Mouse (Mus musculus) macrophage (primary cell): Measurements from ENCODE around the gene Arhgef26. TPM values are rescaled to one million over a fixed set of nuclear protein-coding genes. Genes with fewer than 3 reads are reported as not detected.

ENCODE experiments used
- polyA plus RNA-seq: library from polyadenylated mRNA; stranded (reverse); fragments of 250-400 nt; gene quantifications from 3 replicates; pipeline ENCODE4 v1.2.4, GENCODE M21; 2018; ENCODE audit warnings: inconsistent platforms

The Arhgef26 gene
- polyA plus RNA-seq, 1 experiment from 2014 or later: not detected

Other genes starting within 250 kb of the Arhgef26 start
- gene Dhx36, start 168.7 kb downstream of the Arhgef26 start, polyA plus RNA-seq: 14.0 to 18.6 TPM (median 15.9 TPM) in 3 replicates